Mouse (Mus musculus) right cerebral cortex, postnatal 4 days (tissue): Measurements from ENCODE around the gene BC030870.

Experiments used
- DNase-seq: peaks from one replicate; pipeline ENCODE4 v3.0.0-alpha.2; 2022

Gene BC030870

DNA sequence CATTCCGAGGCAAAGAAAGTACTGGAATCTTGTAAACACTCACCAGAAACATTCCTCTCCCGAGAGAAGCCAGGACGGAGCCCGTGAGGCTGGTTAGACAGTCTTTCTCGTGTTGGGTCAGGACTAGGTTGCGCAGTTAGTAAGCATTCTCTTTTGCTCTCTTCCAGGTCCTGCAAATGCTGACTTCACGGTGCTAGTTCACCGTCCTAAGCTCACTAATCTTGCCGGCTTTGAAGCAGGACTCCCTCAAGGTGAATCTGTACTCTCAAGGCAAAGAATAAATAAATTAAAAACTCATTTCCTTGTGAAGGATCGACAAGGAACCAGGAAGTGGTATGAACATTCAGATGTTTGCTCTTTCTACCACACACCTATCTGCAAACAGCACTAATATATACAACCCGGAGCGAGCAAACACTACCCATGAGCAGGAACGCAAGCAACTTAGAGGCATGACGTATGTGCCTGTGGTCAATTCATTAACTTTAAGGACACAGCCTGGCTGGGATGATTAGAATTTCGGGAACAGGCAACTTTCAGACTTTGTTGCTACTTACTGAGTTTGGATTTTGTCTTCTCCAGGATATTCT is at the start of gene BC030870:
Gene BC030870 (minus strand): TSS at position 365 of the 590 bp plus-strand sequence.
- DNase-seq = no peak

DNA sequence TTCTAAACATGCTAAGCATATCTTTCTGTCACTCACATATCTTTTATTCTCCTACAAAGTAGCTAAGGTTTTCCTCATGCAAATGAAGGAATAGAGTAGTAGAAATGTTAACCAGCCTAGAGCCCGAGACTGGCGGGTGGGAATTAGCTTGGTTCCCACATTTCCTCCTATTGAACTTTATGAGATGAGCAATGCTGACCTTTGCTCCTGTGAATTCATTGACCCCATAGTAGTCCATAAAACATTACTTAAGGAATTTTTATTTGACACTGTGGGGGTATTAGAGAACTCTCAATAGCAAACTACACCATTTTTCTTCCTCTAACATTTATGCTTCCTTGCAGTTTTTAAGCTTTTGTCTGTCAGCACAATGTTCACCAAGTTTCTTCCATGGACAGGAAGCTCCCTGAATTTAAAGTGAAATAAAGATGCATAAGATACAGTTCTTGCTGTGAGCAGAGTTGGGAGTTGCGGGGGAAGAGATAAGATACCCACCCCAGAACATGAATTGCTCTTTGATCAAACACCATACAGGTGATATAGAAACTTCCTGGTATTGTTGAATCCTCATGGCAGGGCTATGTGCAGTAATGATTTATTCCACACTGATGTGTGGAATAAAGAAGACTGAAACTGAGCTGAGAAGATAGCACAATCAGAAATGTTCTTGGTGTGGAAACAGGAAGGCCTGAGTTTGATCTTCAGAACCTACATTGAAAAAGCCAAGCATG is 45.5 kb upstream of the BC030870 start:
- no peak for DNase-seq

DNA sequence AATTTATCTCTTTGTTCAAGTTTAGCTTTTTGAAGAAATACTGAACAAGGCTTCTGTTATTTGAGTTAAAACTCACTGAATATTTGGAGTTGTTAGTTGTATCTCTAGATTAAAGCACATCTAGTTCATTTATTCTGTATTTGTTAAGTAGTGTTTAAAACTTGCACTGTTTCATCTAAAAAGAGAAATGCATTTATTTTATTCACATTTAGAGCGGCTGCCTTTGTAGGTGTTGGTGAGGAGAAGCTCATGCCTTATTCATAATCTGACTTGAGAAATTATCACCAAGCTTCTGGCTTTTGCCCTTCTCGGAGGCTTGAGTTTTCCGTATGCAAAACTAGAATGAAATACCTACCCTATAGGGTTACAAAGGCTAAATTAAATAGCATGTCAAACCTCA is 39.8 kb upstream of the BC030870 start:
- DNase-seq = no peak

DNA sequence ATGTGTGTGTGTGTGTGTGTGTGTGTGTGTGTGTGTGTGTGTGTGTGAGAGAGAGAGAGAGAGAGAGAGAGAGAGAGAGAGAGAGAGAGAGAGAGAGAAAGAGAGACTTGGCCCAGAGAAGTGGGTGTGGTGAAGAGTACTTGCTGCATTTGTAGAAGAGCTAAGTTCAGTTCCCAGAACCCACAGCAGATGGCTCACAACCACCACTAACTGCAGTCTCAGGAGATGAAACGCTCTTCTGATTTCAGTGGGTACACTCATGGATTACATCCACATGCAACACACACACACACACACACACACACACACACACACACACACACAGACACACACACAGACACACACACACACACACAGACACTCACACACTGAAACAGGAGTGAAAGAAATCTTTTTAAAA is 31.3 kb upstream of the BC030870 start:
- DNase-seq = peak; percentile 46

DNA sequence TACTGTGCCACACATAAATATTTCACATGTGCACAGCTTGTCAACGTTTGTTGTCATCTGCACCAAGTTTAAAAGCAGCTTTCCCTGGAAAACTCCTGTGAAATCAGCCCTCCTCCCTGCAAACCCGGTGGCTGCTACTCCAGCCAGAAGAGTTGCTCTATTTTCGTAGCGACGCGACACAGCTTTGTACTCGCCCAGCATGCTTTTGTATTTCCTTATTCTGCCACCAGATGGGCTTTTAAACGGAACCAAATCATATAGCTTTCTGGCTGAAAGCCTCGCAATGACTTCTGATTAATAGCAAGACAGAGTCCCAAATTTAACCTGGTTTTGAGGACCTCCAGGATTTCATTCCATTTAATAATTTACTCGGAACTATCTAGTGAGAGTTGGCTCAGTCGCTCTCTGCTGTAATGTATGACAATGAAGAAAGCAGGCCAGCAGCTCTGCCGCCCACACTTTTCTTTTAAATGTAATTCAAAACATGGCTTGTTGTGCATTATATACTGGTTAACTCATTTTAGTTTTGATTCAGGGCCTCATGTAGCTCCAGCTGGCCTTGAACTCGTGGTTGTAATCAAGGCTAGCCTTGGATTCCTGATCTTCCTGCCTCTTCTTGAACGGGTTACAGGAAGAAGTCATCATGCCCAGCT is 29.9 kb upstream of the BC030870 start:
- peak; percentile 17 for DNase-seq

DNA sequence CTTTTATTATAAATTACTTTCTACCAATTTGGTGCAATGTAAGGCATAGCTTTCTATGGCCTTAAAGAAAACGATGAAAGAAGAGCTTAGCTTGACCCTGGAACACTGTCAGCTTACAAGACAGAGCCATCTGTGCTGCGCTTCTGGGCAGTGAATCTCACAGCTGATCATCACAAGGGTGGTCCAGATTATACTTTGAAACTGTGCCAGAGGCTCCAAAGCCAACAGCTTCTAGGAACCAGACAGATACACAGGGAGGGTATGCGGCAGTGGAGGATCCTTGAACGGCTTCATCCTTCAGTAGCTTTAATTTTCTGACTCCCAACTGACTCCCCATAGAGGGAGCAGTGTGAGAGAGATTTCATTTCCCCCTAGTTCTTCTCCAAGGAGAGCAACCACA is 28.5 kb upstream of the BC030870 start:
- DNase-seq = no peak

DNA sequence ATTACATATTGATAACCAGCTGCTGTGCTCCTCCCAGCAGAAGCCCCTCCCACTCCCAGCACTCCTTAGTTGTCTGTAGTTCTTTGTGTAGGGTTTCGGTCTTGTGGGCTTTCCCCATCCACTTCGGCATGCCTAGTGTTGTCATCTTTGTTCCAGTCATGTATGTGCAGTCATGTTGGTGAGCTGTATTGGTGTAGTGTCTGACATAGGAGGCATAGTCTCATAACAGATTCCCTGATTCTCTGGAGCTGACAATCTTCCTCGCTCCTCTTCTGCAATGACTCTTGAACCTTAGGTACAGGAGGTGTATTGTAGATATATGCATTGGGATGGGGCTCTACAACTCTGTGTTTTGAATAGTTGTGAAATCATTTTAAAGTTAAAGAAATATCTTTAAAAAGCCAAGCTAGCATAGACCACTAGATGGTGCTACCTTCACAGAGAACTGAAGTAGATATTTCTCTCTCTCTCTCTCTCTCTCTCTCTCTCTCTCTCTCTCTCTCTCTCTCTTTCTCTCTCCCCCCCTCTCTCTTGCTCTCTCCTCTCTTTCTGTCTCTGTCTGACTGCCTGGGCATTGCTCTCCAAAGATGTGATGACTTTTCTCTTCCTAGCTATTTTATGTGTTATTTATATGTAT is 9.6 kb upstream of the BC030870 start:
- no peak for DNase-seq

DNA sequence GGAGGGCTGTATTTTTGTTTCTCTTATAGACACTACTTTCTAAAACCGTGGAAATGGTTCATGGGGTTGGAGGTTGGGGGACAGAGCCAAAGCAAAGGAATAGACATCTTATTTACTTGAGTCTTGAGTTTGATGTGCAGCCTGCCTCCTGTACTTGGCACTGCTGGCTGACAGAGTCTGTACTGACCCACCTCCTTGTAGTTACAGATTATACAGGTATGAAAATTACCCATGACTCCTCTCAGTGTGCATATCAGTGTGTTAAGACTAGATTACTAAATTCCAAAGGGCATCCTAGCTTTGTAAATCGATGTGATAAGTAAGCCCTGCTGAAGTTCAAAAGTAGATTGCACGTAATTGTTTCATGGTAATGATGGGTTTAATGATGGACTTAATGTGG is 2.9 kb downstream of the BC030870 start:
- DNase-seq = no peak

DNA sequence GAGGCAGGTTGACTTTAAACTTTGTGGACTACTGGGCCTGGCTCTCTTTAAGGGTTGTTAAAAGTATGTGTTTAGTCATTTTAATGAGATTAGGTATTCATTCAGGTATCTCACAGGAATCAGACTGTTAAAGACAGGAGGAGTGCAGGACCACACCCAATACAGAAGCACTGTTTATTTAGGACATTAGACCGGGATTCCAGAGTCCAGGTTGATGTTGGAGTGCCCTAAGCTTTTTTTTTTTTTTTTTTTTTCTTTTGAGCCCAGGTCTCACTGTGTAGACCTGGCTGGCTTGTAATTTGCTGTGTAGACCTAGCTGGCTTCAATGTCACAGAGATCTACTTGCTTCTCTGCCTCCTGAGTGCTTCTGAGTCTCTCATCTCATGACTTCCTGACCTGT is 3.3 kb downstream of the BC030870 start:
- no peak for DNase-seq

DNA sequence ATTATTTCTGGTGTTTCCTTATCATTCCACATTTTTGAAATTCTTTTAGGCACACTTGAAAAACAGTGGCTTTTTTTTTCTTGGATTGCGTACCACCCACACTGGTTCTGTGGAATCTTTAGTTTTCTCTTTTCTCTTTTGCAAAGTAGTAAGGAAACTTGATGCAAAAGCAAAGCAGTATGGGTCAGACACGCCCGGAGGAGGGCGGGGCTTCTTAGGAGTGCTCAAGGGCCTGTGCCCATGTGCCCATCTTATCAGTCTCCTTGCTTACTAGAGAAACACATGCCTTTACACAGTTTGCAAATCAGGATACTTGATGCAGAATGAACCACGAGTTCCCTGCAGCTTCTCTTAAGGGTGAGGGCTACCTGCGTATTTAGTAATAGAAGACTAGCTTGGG is 17.3 kb downstream of the BC030870 start:
- no peak for DNase-seq

DNA sequence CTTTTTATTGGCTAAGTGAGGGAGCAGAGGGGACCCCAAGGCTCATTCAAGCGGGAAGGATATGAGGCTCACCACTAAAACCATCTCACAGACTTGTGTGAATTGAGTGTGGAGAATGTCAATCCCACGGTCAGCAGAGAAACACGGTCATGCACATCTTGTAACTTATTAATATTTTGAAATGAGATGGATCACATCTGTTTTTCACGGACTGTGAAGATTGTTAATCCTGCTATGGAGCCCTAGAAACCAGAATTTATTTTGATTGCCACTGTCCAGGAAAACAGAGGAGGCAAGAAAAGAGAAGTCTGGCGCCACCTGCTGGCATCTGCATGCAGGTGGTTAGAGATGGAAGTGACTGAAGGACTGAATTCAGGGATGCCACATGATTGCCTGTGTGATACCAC is 19.1 kb downstream of the BC030870 start:
- peak; percentile 90 for DNase-seq

DNA sequence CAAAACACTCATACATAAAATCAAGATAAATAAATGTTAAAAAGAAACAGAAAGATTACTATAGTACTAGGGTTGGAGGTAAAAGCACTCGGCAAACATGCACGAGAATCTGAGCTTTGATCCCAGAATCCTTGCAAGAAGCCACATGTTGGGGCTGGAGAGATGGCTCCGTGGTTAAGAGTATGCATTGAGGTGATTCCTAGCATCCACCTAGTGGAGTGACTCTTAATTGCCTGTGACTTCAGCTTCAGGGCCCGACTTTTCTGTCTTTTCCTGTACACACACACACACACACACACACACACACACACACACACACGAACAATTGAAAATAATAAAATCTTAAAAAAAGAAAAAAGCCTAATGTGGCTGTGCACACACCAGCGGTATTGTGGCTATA is 20.4 kb downstream of the BC030870 start:
- DNase-seq = no peak

DNA sequence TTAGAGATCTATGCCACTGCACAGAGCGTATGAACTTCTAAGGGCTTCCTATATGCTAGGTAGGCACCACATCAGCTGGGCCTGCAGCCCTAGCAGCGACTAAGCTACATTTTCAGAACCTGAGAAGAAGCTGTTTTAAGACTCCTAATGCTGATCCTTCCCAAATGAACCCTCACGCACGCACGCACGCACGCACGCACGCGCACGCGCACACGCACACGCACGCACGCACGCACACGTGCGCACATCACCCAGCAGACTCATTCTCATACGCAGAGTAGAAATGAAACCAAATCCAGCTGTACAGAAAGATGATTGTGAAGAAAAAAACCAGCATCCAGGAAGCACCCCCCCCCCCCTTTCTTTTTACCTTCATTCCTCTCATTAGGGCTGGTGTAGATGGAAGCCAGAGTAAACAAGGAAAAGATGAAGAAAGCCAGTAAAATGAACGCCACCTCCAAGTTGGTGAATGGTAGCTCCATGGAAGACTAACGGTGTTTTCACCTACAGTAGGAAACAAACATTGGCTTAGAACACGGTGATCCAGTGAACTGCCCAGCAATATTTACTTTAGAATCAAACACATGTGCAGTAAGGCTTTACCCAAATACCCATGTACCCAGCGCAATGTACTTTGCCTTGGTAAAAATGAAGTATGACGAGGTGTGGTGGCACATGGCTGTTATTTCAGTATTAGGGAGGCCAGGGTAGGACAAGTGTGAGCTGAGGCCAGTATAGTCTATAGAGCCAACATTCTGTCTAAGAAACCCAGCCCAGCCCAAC is 21.2 kb downstream of the BC030870 start:
- DNase-seq = no peak

DNA sequence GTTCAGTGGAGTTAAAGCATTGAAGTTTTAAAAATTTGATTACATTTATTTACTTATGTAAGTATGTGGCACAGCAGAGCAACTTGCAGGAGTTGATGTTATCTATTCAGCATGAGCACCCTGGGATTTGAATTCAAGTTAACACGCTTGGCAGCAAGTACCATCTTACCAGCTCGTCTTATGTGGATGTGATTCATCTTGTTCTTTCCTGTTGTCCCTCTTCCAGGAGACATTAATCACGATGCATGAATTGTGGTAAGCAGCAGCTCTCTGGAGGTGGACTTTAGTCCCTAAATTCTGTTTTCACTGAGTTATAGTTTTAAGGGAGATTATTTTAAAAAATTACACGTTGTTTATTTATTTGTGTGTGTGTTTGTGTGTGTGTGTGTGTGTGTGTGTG is 25.3 kb downstream of the BC030870 start:
- DNase-seq = no peak

DNA sequence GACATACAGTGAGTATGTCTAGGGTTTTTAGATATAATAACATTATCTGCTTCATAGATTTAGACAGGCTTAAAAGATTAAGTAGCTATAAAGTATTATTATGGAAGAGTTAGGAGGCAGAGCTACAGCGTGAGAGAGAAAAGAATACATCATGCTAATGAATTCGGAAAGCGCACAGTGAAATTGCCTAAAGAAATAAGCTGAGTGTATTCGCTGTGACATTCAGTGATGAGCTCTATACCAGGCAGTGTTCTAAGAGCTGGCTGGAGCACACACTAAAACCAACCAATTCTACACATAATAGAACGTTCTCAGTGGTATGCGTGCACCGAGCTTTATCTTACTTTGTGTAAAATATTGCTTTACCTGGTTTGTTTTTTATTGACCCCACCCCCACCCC is 25.7 kb downstream of the BC030870 start:
- no peak for DNase-seq

DNA sequence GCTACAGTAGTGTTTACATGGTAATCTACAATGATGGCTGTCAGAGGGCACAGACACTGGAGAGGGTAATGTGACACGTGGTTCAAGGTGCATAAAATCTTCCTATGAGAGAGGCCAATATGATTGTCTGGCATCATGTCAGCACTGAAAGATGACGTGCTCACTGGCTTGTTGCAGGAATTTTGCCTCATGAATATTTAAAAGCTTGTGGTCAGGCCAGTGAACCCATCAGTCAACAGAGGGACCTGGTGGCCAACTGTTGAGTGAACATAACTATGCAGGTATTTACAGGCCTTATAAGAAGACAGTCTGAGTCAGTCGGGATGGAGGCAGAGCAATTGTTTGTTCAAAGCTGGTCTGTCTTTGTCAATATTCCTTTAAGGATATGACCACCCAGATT is 29.6 kb downstream of the BC030870 start:
- DNase-seq = no peak

DNA sequence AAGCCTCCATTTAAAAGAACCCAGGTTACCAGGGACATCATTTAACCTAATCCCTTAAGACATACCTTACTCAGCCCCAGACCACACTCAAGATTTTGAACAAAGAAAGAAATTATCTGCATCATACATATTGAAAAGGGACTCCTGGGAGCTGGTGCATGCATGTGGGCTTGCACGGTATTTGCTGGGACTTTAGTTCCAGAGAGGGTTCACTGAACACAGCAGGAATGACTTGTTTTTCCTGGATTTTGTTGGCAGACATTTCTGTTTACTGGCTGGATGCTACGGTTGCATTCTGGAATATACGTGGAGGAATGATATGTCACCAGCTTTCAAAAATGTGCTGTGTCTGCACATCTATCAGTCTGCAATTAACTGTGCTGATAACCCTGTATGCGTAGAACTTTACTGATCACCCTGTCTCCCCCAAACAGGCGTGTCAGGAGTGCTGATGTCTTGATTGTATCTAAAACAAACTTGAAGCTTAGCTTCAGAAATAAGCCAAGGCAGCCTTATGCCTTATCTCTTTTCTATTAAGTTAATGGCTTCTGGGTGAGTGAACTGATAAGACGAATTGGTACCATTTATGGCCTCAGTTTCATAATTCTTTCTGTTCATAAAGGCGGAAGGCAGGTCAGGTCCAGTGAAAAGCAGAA is 31.5 kb downstream of the BC030870 start:
- no peak for DNase-seq

DNA sequence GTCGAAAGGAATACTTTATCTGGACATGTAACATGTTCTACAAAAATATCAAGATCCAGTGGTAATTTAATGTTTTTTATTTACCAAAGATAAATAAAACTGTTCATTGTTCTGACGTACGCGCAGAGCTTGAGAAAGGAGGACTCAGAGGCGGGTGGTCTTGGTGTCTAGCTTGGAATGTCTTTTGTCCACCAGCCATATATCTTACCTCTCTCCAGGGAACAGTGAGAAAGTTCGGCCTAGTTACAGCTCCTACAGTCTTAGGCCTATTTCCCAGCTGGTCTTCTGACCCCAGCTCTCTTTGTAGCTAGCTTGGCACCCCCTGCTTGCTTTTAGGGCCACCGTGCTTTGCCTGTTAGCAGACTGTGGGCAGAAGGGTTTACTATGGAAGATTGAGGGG is 39.6 kb downstream of the BC030870 start:
- no peak for DNase-seq

DNA sequence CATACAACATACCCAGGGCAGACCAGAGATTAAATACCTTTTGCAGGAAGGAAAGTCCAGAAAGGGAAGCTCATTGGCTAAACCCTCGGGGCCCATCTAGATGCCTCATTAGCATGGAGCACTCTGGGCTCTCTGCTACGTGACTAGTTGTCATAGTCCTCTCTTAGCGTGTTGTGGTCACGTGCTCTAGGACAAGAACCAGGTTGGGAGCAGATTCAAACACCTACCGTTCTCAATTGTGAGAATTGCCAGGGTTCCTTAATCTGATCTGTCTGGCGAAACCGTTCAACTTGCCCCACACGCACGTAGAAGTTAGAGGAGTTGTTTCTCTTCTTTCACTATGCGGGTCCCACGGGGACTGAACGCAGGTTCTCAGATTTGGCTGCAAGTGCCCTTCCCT is 41.2 kb downstream of the BC030870 start:
- no peak for DNase-seq

DNA sequence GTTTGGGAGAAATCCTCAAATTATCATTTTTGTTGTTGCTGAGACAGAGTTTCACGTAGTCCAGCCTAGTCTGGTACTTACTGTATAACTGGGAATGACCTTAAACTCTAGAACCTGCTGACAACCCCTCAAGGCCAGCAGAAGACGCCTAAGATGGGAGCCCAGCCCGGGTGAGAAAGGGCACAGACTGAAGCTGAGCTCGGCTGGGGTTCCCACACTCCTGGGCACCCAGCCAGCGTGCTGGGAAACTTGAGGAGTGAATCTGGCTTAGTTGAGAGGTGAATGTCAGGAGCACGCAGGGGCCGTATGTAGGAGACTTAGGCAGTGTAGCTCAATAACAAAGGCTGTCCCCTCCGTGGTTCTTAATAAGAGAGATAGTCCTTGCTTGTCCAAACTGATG is 41.7 kb downstream of the BC030870 start:
- peak; percentile 5 for DNase-seq

DNA sequence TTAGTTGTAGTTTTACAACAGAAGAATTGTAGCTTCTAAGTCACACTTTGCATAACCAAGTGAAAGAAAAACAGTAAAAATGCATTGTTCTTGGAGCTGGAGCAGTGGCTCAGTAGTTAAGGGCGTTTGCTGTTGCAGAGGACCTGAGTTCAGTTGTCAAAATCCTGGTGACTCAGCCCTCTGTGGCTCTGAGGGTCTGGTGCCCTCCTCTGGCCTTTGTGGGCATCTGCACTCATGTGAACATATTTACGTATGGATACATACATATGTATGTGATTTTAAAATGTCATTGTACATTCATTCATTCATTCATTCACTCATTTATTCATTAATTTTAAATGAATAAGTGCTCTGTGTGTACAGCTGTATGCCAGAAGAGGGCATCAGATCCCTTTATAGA is 43.7 kb downstream of the BC030870 start:
- DNase-seq = no peak

DNA sequence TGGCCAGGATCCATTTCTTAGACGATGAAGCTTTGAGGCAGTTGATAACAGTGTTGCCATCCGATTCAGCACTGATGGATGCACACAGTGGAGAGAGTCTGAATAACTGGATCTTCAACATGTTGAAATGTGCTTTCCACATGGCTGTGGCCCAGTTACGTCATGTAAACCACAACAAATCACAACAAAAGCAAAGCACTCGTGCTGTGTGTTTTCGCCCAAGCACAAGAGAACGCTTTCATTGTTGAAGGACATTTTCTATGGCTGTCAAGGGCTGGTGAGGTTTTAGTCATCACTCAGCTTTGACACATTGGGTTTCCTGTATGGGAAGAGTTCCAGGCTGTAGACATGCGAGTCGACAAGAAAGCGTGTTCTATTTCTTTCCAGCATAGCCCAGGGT is 48.6 kb downstream of the BC030870 start:
- no peak for DNase-seq

DNA sequence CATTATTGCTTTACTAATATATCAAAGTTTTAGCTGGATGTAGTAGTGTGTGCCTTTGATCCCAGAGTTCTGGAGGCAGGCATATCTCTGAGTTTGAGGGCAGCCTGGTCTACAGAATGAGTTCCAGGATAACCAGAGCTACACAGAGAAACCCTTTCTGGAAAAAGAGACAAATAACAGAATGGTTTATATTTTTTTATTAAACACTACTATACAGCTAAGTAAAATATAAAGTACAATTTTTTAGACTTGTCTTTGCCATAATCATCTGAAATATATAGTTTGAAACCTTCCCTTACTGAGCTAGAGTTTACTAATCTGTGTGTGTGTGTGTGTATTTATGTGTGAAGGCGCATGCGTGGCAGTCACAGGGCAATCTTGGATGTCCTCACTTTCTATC is 54.6 kb downstream of the BC030870 start, which contains the start of gene Gm10663:
Gene Gm10663 (plus strand): TSS at position 301 of the 400 bp plus-strand sequence.
- DNase-seq = no peak
